Mouse (Mus musculus) brain, embryonic 14.5 days (tissue): ENCODE data around the gene Scamp5.

ENCODE experiments used
- CTCF ChIP-seq: fragments of 200-500 bp; IDR thresholded peaks from 2 replicates; pipeline ENCODE4 v1.5.1; 2012; ENCODE audit warnings: inconsistent platforms, mild to moderate bottlenecking, moderate library complexity, borderline replicate concordance; ENCODE audit not compliant: insufficient read depth, insufficient read length; ENCODE audit errors: extremely low read depth
- POLR2A ChIP-seq: fragments of 200-500 bp; IDR thresholded peaks from 2 replicates; pipeline ENCODE4 v1.6.1; 2012; ENCODE audit warnings: mild to moderate bottlenecking, inconsistent platforms, borderline replicate concordance; ENCODE audit not compliant: poor library complexity, insufficient read depth, insufficient read length, severe bottlenecking; ENCODE audit errors: extremely low read depth

DNA sequence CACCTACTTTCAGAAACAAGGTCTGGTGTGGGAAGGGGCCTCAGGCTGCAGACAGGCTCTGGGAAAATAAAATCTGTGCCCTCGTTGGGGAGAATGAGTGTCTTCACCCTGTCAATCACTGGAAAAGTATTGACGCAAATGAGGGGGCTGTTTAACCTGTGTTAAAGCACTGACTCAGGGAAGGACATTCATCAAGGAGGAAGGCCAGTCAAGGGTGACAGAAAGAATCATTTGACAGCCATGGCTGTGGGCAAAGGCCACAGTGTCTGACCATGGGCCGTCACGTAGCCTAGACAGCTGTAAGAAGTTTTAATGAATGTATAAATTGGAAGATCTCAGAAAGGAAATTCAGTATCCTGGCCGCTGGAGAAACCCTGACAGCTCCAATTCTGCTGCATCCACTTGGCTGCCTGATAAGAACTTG lies 46.2 kb downstream of the Scamp5 start:
- no peak for TF ChIP-seq CTCF
- no peak for TF ChIP-seq POLR2A
